ENCODE assay signal across 8 mouse cellular contexts in the genomic region with DNA sequence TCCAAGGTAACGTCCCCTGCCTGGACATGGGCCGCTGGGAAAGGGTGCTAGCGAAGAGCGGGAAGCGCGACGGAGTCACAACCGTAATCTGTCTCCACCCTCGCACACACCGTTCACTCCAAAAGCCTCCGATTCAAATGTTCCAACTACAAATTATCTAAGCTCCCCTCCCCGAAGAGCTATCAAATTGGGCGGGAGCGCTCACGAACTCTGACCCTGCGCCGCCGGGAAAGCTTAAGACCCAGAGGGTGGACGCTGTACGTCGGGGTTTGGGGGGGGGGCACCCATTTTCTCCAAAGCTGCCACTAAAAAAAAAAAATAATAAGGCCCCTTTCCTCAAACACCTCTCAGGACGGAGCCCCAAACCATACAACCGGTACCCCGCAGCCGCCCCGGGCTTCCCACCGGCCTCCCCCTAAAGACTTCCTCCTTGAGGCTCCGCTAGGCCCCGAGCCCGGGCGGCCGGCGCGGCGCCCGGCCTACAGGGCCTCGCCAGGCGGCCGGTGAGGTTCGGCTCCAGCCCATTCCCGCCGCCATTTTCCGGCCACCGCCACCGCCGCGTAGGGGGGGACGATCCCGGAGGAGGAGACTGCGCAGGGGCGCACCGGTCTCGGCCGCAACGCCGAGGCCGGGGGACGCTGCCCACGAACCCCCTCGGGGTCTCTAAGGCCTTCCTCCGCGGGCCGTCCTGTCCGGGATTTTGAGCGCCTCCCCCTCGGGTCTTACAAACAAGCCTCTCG. TPM values are rescaled to one million over a fixed set of nuclear protein-coding genes. Genes with fewer than 3 reads are reported as not detected.
DNase-seq lines count a peak whose midpoint lies in the region; ATAC-seq lines count a peak whose summit lies in the region.

No protein-coding gene starts in this region.

- intact Hi-C loops in heart, postnatal 14 days (cut with DNase I): no loop called here

- peak overlapping the region; percentile 81 for H3K4me2 ChIP-seq in embryonic facial prominence, embryonic 13.5 days
- peak overlapping the region; percentile 94 for H3K4me2 ChIP-seq in hindbrain, embryonic 16.5 days (ENCODE audit: low read length)
- peak overlapping the region; percentile 73 for H3K4me2 ChIP-seq in liver, embryonic 15.5 days

- peak; percentile 28 for ATAC-seq in embryonic facial prominence, embryonic 13.5 days (ENCODE audit: insufficient number of reproducible peaks, insufficient read depth, low FRiP score, low TSS enrichment, low read depth)
- ATAC-seq in hindbrain, embryonic 16.5 days: peak; percentile 50; the same call in 1 of the 2 replicates
- ATAC-seq in liver, embryonic 15.5 days (ENCODE audit: insufficient read depth): peak; percentile 41

- peak; percentile 84 for DNase-seq in heart, embryonic 10.5 days (ENCODE audit: low spot score)
- DNase-seq in heart, postnatal 14 days: no peak
- peak; percentile 30 for DNase-seq in ES-CJ7 (ENCODE audit: low read depth, low spot score)
- DNase-seq in right cerebral cortex, postnatal 14 days: peak; percentile 42
- DNase-seq in cerebellum, adult 11 months: no peak

- peaks cover 27% of the 10 kb centered on the region for H3K36me3 ChIP-seq in heart, embryonic 10.5 days
- H3K36me3 ChIP-seq in embryonic facial prominence, embryonic 13.5 days: peaks cover 23% of the 10 kb centered on the region
- no peaks in the 10 kb centered on the region for H3K36me3 ChIP-seq in hindbrain, embryonic 16.5 days (ENCODE audit: control insufficient read depth, insufficient read depth, low read length)
- peaks cover 28% of the 10 kb centered on the region for H3K36me3 ChIP-seq in liver, embryonic 15.5 days (replicated peaks)

- H3K27ac ChIP-seq in heart, embryonic 10.5 days: peak overlapping the region; percentile 99
- H3K27ac ChIP-seq in embryonic facial prominence, embryonic 13.5 days: peak overlapping the region; percentile 98
- peak overlapping the region; percentile 90 for H3K27ac ChIP-seq in hindbrain, embryonic 16.5 days (ENCODE audit: low read depth, low read length)
- H3K27ac ChIP-seq in liver, embryonic 15.5 days (replicated peaks): peak overlapping the region; percentile 99

- peaks cover 25% of the 10 kb centered on the region for H3K4me1 ChIP-seq in heart, embryonic 10.5 days
- peaks cover 20% of the 10 kb centered on the region for H3K4me1 ChIP-seq in embryonic facial prominence, embryonic 13.5 days
- H3K4me1 ChIP-seq in hindbrain, embryonic 16.5 days (ENCODE audit: control insufficient read depth, insufficient read depth, low read depth, low read length): peaks cover 14% of the 10 kb centered on the region
- H3K4me1 ChIP-seq in liver, embryonic 15.5 days (replicated peaks): peaks cover 50% of the 10 kb centered on the region

- H3K27me3 ChIP-seq in heart, embryonic 10.5 days (ENCODE audit: insufficient read depth, poor library complexity, severe bottlenecking): peaks cover 10% of the 10 kb centered on the region; the same call in 1 of the 2 replicates
- no peaks in the 10 kb centered on the region for H3K27me3 ChIP-seq in embryonic facial prominence, embryonic 13.5 days
- no peaks in the 10 kb centered on the region for H3K27me3 ChIP-seq in hindbrain, embryonic 16.5 days (replicated peaks; ENCODE audit: control insufficient read depth, insufficient read depth, low read length)
- H3K27me3 ChIP-seq in liver, embryonic 15.5 days: no peaks in the 10 kb centered on the region

- H3K9ac ChIP-seq in embryonic facial prominence, embryonic 13.5 days: peak overlapping the region; percentile 99
- H3K9ac ChIP-seq in hindbrain, embryonic 16.5 days (ENCODE audit: low read depth, low read length): peak overlapping the region; percentile 81
- peak overlapping the region; percentile 99 for H3K9ac ChIP-seq in liver, embryonic 15.5 days

- peak overlapping the region; percentile 98 for H3K4me3 ChIP-seq in heart, embryonic 10.5 days
- H3K4me3 ChIP-seq in embryonic facial prominence, embryonic 13.5 days: peak overlapping the region; percentile 98
- H3K4me3 ChIP-seq in hindbrain, embryonic 16.5 days (ENCODE audit: low read length): peak overlapping the region; percentile 65
- peak overlapping the region; percentile 100 for H3K4me3 ChIP-seq in liver, embryonic 15.5 days (replicated peaks)

- H3K9me3 ChIP-seq in heart, embryonic 10.5 days: no peaks in the 10 kb centered on the region
- H3K9me3 ChIP-seq in embryonic facial prominence, embryonic 13.5 days: no peaks in the 10 kb centered on the region
- no peaks in the 10 kb centered on the region for H3K9me3 ChIP-seq in hindbrain, embryonic 16.5 days (ENCODE audit: control insufficient read depth, low read length)
- H3K9me3 ChIP-seq in liver, embryonic 15.5 days (replicated peaks): no peaks in the 10 kb centered on the region

- WGBS in heart, embryonic 10.5 days: under 1% methylated on average over 67 of the region's 67 CpGs
- WGBS in embryonic facial prominence, embryonic 13.5 days: under 1% methylated on average over 67 of the region's 67 CpGs
- WGBS in hindbrain, embryonic 16.5 days: under 1% methylated on average over 67 of the region's 67 CpGs
- under 1% methylated on average over 66 of the region's 67 CpGs for WGBS in liver, embryonic 15.5 days (ENCODE audit: insufficient replicate concordance)

RNA-seq across cellular contexts. Expression of a gene that starts 0.6 kb away (rescaled TPM):
- polyA plus RNA-seq in heart, embryonic 10.5 days (2016; fragmentation: Nextera tagmentation; extraction: Ambion mirVana): 162 and 193 TPM in 2 replicates
- total RNA-seq in heart, postnatal 14 days (2021): 10 to 100 TPM; 74.7 to 82.1 TPM
- polyA plus RNA-seq in embryonic facial prominence, embryonic 13.5 days (2015; fragmentation: Nextera tagmentation; extraction: Ambion mirVana): 300 and 316 TPM in 2 replicates
- 151 and 163 TPM in 2 replicates for polyA plus RNA-seq in hindbrain, embryonic 16.5 days (2015; fragmentation: Nextera tagmentation; extraction: Ambion mirVana)
- polyA plus RNA-seq in liver, embryonic 15.5 days (2015; fragmentation: Nextera tagmentation; extraction: Ambion mirVana): 86.1 and 108 TPM in 2 replicates

RNA-seq across cellular contexts. Expression of a gene that starts 45.5 kb away (rescaled TPM):
- polyA plus RNA-seq in heart, embryonic 10.5 days (2016; fragmentation: Nextera tagmentation; extraction: Ambion mirVana): 0.46 and 1.2 TPM in 2 replicates
- total RNA-seq in heart, postnatal 14 days (2021): under 1 TPM in 1 of 2 experiments, not detected in 1; 0.60 TPM
- 6.0 and 7.0 TPM in 2 replicates for polyA plus RNA-seq in embryonic facial prominence, embryonic 13.5 days (2015; fragmentation: Nextera tagmentation; extraction: Ambion mirVana)
- polyA plus RNA-seq in hindbrain, embryonic 16.5 days (2015; fragmentation: Nextera tagmentation; extraction: Ambion mirVana): 0.94 and 1.0 TPM in 2 replicates
- 0.12 TPM in 1 of 2 replicates, not detected in the other for polyA plus RNA-seq in liver, embryonic 15.5 days (2015; fragmentation: Nextera tagmentation; extraction: Ambion mirVana)

Comparison
In these comparisons a context has a peak if more than half of its experiments do, and no peak if none do; other contexts are left out.
1. DNase-seq: peak in heart, embryonic 10.5 days (single experiment), ES-CJ7 (single experiment) and right cerebral cortex, postnatal 14 days (single experiment); none in heart, postnatal 14 days (0 of 2) and cerebellum, adult 11 months (single experiment).
2. Peak in every context shown above with its lines, with median percentiles within 50 percentile points of each other: H3K27ac ChIP-seq, H3K4me3 ChIP-seq, ATAC-seq, H3K4me2 ChIP-seq and H3K9ac ChIP-seq.